Mouse (Mus musculus) liver, embryonic 12.5 days (tissue): ENCODE measurements around the gene Pla2g10. TPM values are rescaled to one million over a fixed set of nuclear protein-coding genes. Genes with fewer than 3 reads are reported as not detected.
"Not testable (repeated sequence)": the region's sequence is repeated elsewhere in the genome, so short reads cannot be mapped to it uniquely, and the experiment has no call there.

Source experiments
- ATAC-seq: fragments of 200-750 bp; cut with Nextera tagmentation; 2 replicates; pipeline ENCODE4 v1.8.0; 2017; ENCODE audit warnings: moderate number of reproducible peaks, mild to moderate bottlenecking, moderate library complexity
- H3K27ac ChIP-seq: fragments of 300-500 bp; sonication (generic); 2 replicates; pipeline ENCODE4 v1.5.1; 2016; ENCODE audit warnings: mild to moderate bottlenecking
- H3K27me3 ChIP-seq: fragments of 300-500 bp; sonication (generic); replicated peaks from 2 replicates; pipeline ENCODE4 v1.6.1; 2016; ENCODE audit warnings: mild to moderate bottlenecking, moderate library complexity
- H3K36me3 ChIP-seq: fragments of 300-500 bp; sonication (generic); 2 replicates; pipeline ENCODE4 v1.6.1; 2016; ENCODE audit warnings: mild to moderate bottlenecking, moderate library complexity
- H3K4me1 ChIP-seq: fragments of 300-500 bp; sonication (generic); 2 replicates; pipeline ENCODE4 v1.6.1; 2016
- H3K4me2 ChIP-seq: fragments of 300-500 bp; sonication (generic); 2 replicates; pipeline ENCODE4 v1.6.1; 2016; ENCODE audit warnings: mild to moderate bottlenecking, moderate library complexity
- H3K4me3 ChIP-seq: fragments of 300-500 bp; sonication (generic); 2 replicates; pipeline ENCODE4 v1.5.1; 2016; ENCODE audit warnings: mild to moderate bottlenecking, moderate library complexity
- H3K9ac ChIP-seq: fragments of 300-500 bp; sonication (generic); 2 replicates; pipeline ENCODE4 v1.6.1; 2016; ENCODE audit warnings: mild to moderate bottlenecking, moderate library complexity
- H3K9me3 ChIP-seq: fragments of 300-500 bp; sonication (generic); replicated peaks from 2 replicates; pipeline ENCODE4 v1.6.1; 2016; ENCODE audit warnings: mild to moderate bottlenecking, moderate library complexity
- WGBS: fragments of 180-500 bp; shearing (Covaris S2); methylation state at CpG from one replicate; pipeline ENCODE4 v1.1.7; 2016; ENCODE audit not compliant: insufficient replicate concordance; 5-methylcytosine and 5-hydroxymethylcytosine counted together
- polyA plus RNA-seq: library from polyadenylated mRNA; unstranded; fragments of >200 nt; fragmentation: Nextera tagmentation; extraction: Ambion mirVana; gene quantifications from 2 replicates; pipeline ENCODE4 v1.2.1, GENCODE M21; 2016

Pla2g10 gene
- polyA plus RNA-seq, 1 experiment from 2014 or later, result 0.36 TPM

DNA sequence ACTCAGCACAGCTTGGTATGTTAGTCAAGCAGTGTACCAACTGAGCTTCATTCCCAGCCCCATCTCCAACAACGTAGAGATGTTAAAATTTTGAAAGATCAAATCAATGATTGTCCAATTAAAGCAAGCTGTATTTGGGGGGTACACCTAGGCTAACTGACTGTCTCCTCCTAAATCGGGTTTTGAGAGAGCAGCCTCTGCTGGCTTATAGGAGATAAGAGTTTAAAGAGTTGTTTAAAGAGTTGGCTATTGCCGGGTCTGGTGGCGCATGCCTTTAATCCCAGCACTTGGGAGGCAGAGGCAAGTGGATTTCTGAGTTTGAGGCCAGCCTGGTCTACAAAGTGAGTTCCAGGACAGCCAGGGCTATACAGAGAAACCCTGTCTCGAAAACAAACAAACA, 59.9 kb downstream of the Pla2g10 start:
- not testable (repeated sequence) for H3K27me3 ChIP-seq, H3K9ac ChIP-seq, H3K9me3 ChIP-seq, H3K36me3 ChIP-seq, ATAC-seq
- 44% methylated on average over 5 of the region's 5 CpGs for WGBS
- H3K27ac ChIP-seq, result peak overlapping the region; percentile 83
- H3K4me1 ChIP-seq, result peaks cover 52% of the 10 kb centered on the region
- peak overlapping the region; percentile 85 for H3K4me3 ChIP-seq
- H3K4me2 ChIP-seq, result peak overlapping the region; percentile 84

- WGBS, result 82% methylated on average over 1 of the region's 1 CpGs
These were observed 61.5 kb downstream of the Pla2g10 start for GRCm38 (mm10) chr16:13669282-13669681.

DNA sequence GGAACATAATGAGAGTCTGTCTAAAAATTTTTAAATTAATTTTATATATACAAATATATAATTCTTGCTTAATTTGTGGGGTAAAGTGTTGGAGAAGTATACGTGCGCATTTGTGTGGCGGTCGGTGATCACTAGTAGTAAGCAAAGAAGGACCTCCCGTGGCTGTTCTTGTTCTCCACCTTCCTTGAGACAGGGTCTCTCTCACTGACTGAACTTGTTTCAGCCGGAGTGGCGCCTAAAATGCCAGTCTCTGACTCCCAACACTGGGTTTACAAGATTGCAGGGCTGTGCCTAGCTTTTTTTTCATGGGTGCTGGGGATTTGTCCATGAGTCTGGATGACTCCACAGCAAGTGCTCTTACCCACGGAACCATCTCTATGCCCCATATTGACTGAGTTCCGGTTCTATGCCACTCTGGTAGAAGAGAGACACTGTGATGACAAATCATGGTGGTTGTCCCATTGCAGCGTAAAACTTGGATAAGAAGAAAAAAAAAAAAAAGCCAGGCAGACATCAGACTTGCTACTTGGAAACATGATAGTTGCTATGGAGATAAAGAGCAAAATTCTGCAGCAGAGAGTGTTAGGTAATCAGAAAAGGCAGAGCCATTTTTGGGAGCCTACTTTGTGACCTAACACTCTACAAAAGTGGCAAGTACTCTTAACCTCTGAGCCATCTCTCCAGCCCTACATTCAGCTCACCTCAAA, 62.2 kb downstream of the Pla2g10 start:
- Histone ChIP-seq H3K36me3 (peaks cover 27% of the 10 kb centered on the region), H3K4me2 (peak overlapping the region; percentile 88), H3K27ac (peak overlapping the region; percentile 85), H3K9ac (peak overlapping the region; percentile 82), H3K4me1 (peaks cover 47% of the 10 kb centered on the region), H3K27me3 (no peaks in the 10 kb centered on the region), H3K4me3 (peak overlapping the region; percentile 86), H3K9me3 (no peaks in the 10 kb centered on the region)
- ATAC-seq, result no peak
- WGBS, result 57% methylated on average over 10 of the region's 10 CpGs

More at GRCm38 (mm10) chr16:13669282-13669681, 61.5 kb downstream of the Pla2g10 start:
- Histone ChIP-seq H3K4me3 (no peak overlapping the region), H3K9ac (no peak overlapping the region), H3K27ac (peak overlapping the region; percentile 85; the same call in 1 of the 2 replicates), H3K4me2 (no peak overlapping the region), H3K9me3 (no peaks in the 10 kb centered on the region), H3K4me1 (peaks cover 50% of the 10 kb centered on the region), H3K36me3 (peaks cover 21% of the 10 kb centered on the region), H3K27me3 (no peaks in the 10 kb centered on the region)
- ATAC-seq, result no peak

DNA sequence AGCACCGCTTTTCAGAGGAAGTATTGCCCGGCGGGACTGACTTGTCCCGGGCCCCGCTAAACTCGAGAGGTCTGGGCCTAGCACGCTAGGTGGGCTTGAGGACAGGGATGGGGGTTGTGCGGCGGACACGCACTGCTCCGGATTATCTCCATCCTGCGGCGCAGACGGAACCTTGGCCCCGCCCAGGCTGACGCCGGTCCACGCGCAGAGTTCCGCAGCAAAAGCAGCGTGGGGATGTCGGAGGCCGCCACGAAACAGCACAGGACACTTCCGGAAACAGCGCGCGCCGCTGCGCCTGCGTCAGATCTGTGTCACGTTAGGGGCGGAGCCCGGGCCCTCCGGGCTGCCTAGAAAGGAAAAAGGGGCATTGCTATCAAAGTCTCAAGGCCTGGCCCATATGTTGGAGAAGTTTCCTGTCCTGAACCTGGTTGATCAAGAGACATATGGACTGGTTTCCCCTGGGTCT, 62.9 kb downstream of the Pla2g10 start, which contains the start of gene Parn:
Gene Parn (minus strand): TSS at position 293 of the 466 bp plus-strand sequence.
- peak within 1 kb of the TSS; percentile 86 for H3K4me3 ChIP-seq
- H3K9me3 ChIP-seq, result no peaks in the 10 kb centered on the region
- no peaks in the 10 kb centered on the region for H3K27me3 ChIP-seq
- H3K4me2 ChIP-seq, result peak within 1 kb of the TSS; percentile 88
- peak within 1 kb of the TSS; percentile 82 for H3K9ac ChIP-seq
- peak; percentile 82 for ATAC-seq
- H3K27ac ChIP-seq, result peak within 1 kb of the TSS; percentile 85
- under 1% methylated on average over 35 of the region's 35 CpGs for WGBS
- peaks cover 41% of the 10 kb centered on the region for H3K4me1 ChIP-seq
- peaks cover 33% of the 10 kb centered on the region for H3K36me3 ChIP-seq

Other genes with a start within 250 kb of the Pla2g10 start
- gene Parn, start 62.8 kb downstream of the Pla2g10 start, polyA plus RNA-seq, result 28.1 and 28.5 TPM in 2 replicates
- gene Bfar, start 59.1 kb downstream of the Pla2g10 start, polyA plus RNA-seq, result 17.0 and 17.1 TPM in 2 replicates
- gene 3110001I22Rik, start 59.1 kb downstream of the Pla2g10 start, polyA plus RNA-seq, result 3.5 TPM in 2 replicates
- 48.7 and 49.8 TPM in 2 replicates for gene Rrn3, start 49.7 kb upstream of the Pla2g10 start, polyA plus RNA-seq
- gene Ntan1, start 87.9 kb upstream of the Pla2g10 start, polyA plus RNA-seq, result 51.8 and 58.0 TPM in 2 replicates
- 34.1 and 35.5 TPM in 2 replicates for gene Pdxdc1, start 172.1 kb upstream of the Pla2g10 start, polyA plus RNA-seq
- gene Mpv17l, start 172.2 kb upstream of the Pla2g10 start, polyA plus RNA-seq, result 1.7 and 2.4 TPM in 2 replicates